Mouse (Mus musculus) lung, postnatal 0 days (tissue): ENCODE data around the gene Lhfpl4.

Experiments
- CTCF ChIP-seq: IDR thresholded peaks from 2 replicates; pipeline ENCODE4 v1.5.1; 2016; ENCODE audit warnings: antibody characterized with exemption, mild to moderate bottlenecking
- EP300 ChIP-seq: IDR thresholded peaks from 2 replicates; pipeline ENCODE4 v1.6.1; 2016; ENCODE audit warnings: antibody characterized with exemption, mild to moderate bottlenecking, control low read depth

GRCm38 (mm10) chr6:113194517-113194840 lies 705 bp downstream of the Lhfpl4 start:
- TF ChIP-seq CTCF (no peak), EP300 (no peak)
